Mouse (Mus musculus) skeletal muscle tissue, postnatal 0 days (tissue): ENCODE results near the gene Tnfsf13b. TPM values are rescaled to one million over a fixed set of nuclear protein-coding genes. Genes with fewer than 3 reads are reported as not detected.

Source experiments
- polyA plus RNA-seq: library from polyadenylated mRNA; unstranded; fragments of >200 nt; fragmentation: Nextera tagmentation; extraction: Ambion mirVana; gene quantifications from 2 replicates; pipeline ENCODE4 v1.2.1, GENCODE M21; 2015

The Tnfsf13b gene
- polyA plus RNA-seq: 0.19 and 0.26 TPM in 2 replicates

GRCm38 (mm10) chr8:10006156-10006985 is at the start of gene Tnfsf13b:
Tnfsf13b (plus strand) TSS chr8:10006467.

GRCm38 (mm10) chr8:9977573-9978314 is 28.5 kb upstream of the Tnfsf13b start, which contains the start of the genes Lig4 and Abhd13:
Lig4 (minus strand) TSS chr8:9977686.
Abhd13 (plus strand) TSS chr8:9977707.

Other genes starting within 250 kb of the Tnfsf13b start
- 0.15 and 0.46 TPM in 2 replicates for gene Fam155a, start 235.3 kb upstream of the Tnfsf13b start, polyA plus RNA-seq
- not detected in 2 replicates for gene Gm10217, start 142.2 kb upstream of the Tnfsf13b start, polyA plus RNA-seq
- 1.7 and 1.8 TPM in 2 replicates for gene Lig4, start 28.8 kb upstream of the Tnfsf13b start, polyA plus RNA-seq
- gene Abhd13, start 28.8 kb upstream of the Tnfsf13b start, polyA plus RNA-seq: 9.6 and 10.6 TPM in 2 replicates
- gene Myo16, start 147.4 kb downstream of the Tnfsf13b start, polyA plus RNA-seq: 0.96 and 1.3 TPM in 2 replicates